Mouse (Mus musculus) C2C12 (cell line): ENCODE data around the gene Dok5. TPM values are rescaled to one million over a fixed set of nuclear protein-coding genes. Genes with fewer than 3 reads are reported as not detected.

Experiments used
- H3K27me3 ChIP-seq: one replicate; pipeline ENCODE4 v1.6.1; 2011; ENCODE audit not compliant: control insufficient read depth, insufficient read depth, insufficient read length
- H3K36me3 ChIP-seq: one replicate; pipeline ENCODE4 v1.6.1; 2011; ENCODE audit not compliant: control insufficient read depth, insufficient read depth
- H3K4me3 ChIP-seq: one replicate; pipeline ENCODE4 v1.5.1; 2011; ENCODE audit warnings: mild to moderate bottlenecking, control low read depth; ENCODE audit not compliant: poor library complexity, insufficient read depth, severe bottlenecking
- H3K79me2 ChIP-seq: one replicate; pipeline ENCODE4 v1.6.1; 2011; ENCODE audit not compliant: control insufficient read depth, insufficient read depth
- H3K79me3 ChIP-seq: one replicate; pipeline ENCODE4 v1.6.1; 2011; ENCODE audit warnings: low read depth, control low read depth
- H3ac ChIP-seq: one replicate; pipeline ENCODE3; 2011; ENCODE audit warnings: low read depth; ENCODE audit not compliant: control insufficient read depth, insufficient read length
- CEBPB ChIP-seq: IDR thresholded peaks from one replicate; pipeline ENCODE4 v1.6.1; 2011; ENCODE audit warnings: low read depth, mild to moderate bottlenecking, control low read depth, moderate library complexity
- CTCF ChIP-seq: IDR thresholded peaks from one replicate; pipeline ENCODE4 v1.5.1; 2011; ENCODE audit not compliant: control insufficient read depth, insufficient read depth, insufficient read length
- FOSL1 ChIP-seq: IDR thresholded peaks from one replicate; pipeline ENCODE4 v1.8.0; 2011; ENCODE audit warnings: mild to moderate bottlenecking, low read length; ENCODE audit not compliant: poor library complexity, insufficient read depth, severe bottlenecking
- MAX ChIP-seq: IDR thresholded peaks from one replicate; pipeline ENCODE4 v1.6.1; 2011; ENCODE audit warnings: mild to moderate bottlenecking, control low read depth
- MYOD1 ChIP-seq: IDR thresholded peaks from one replicate; pipeline ENCODE4 v1.6.1; 2011; ENCODE audit warnings: low read depth; ENCODE audit not compliant: control insufficient read depth, insufficient read length
- MYOG ChIP-seq: IDR thresholded peaks from one replicate; pipeline ENCODE4 v1.6.1; 2011; ENCODE audit not compliant: control insufficient read depth, insufficient read length; ENCODE audit errors: extremely low read depth
- USF1 ChIP-seq: IDR thresholded peaks from one replicate; pipeline ENCODE4 v1.6.1; 2011; ENCODE audit warnings: low read depth, mild to moderate bottlenecking, control low read depth, moderate library complexity
- polyA plus RNA-seq: library from polyadenylated mRNA; unstranded; fragments of >200 nt; fragmentation: generic; extraction: Trizol; gene quantifications from one replicate; pipeline ENCODE4 v1.2.1, GENCODE M21; 2012; ENCODE audit warnings: missing spikeins

Gene Dok5
- polyA plus RNA-seq, 1 experiment = not detected

- H3K79me2 ChIP-seq = no peaks in the 10 kb centered on the region
- no peaks in the 10 kb centered on the region for H3K36me3 ChIP-seq
- TF ChIP-seq CTCF = no peak
- H3K79me3 ChIP-seq = no peaks in the 10 kb centered on the region
- H3K4me3 ChIP-seq = no peak overlapping the region
- no peaks in the 10 kb centered on the region for H3K27me3 ChIP-seq
- H3ac ChIP-seq = no peak overlapping the region
Measured at GRCm38 (mm10) chr2:170870566-170870965, 139.0 kb downstream of the Dok5 start.

DNA sequence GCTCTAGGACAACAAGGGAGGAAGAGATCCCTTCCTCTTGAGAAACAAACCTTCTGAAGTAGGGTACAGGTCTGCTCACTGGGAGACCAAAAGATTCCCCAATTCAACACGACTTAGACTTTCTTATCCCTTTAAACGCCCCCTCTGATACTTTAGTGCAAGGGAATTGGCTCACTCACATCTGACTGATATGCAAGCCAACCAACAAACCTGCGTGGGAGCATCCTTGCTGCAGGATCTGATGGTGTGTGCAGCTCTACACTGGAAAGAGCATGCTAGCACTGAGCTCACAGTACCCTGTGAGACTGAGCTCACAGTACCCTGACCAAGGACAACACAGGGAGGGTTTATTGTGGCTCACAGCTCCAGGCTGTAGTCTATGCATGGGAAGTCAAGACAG, 139.9 kb downstream of the Dok5 start:
- Histone ChIP-seq H3K79me3 (no peaks in the 10 kb centered on the region), H3K36me3 (no peaks in the 10 kb centered on the region), H3ac (no peak overlapping the region), H3K79me2 (no peaks in the 10 kb centered on the region), H3K27me3 (no peaks in the 10 kb centered on the region), H3K4me3 (no peak overlapping the region)
- TF ChIP-seq CTCF (no peak), MAX (no peak), FOSL1 (no peak), CEBPB (no peak)

DNA sequence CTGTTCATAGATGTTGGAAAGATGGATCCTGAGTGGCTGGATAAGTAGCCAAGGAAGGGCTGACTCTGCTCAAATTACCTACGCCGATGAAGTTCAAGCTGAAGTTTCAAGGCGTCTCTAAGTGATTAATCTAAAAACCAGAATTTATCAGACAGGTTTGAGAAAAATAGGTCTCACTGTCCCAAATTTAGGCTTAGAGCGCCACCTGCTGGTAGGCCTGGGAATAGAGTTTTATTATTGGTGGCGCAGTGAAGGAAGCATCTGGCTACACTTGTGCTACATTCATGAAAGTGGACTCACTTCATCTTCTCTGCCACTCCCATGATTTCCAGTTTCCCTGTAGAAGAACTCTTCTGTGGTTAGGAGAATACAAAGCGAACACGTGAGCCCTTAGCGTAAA, 141.8 kb downstream of the Dok5 start:
- no peaks in the 10 kb centered on the region for H3K79me2 ChIP-seq
- H3ac ChIP-seq = no peak overlapping the region
- H3K36me3 ChIP-seq = no peaks in the 10 kb centered on the region
- no peaks in the 10 kb centered on the region for H3K27me3 ChIP-seq
- no peaks in the 10 kb centered on the region for H3K79me3 ChIP-seq
- no peak overlapping the region for H3K4me3 ChIP-seq
- TF ChIP-seq CEBPB (no peak), MYOD1 (no peak), MAX (no peak), FOSL1 (no peak), USF1 (no peak), MYOG (no peak)

GRCm38 (mm10) chr2:170877515-170877914, 145.9 kb downstream of the Dok5 start:
- TF ChIP-seq CTCF (peak; percentile 33), CEBPB (no peak), MYOD1 (no peak)
- no peaks in the 10 kb centered on the region for H3K79me2 ChIP-seq
- H3ac ChIP-seq = no peak overlapping the region
- no peaks in the 10 kb centered on the region for H3K36me3 ChIP-seq
- H3K79me3 ChIP-seq = no peaks in the 10 kb centered on the region
- H3K27me3 ChIP-seq = no peaks in the 10 kb centered on the region
- H3K4me3 ChIP-seq = no peak overlapping the region

DNA sequence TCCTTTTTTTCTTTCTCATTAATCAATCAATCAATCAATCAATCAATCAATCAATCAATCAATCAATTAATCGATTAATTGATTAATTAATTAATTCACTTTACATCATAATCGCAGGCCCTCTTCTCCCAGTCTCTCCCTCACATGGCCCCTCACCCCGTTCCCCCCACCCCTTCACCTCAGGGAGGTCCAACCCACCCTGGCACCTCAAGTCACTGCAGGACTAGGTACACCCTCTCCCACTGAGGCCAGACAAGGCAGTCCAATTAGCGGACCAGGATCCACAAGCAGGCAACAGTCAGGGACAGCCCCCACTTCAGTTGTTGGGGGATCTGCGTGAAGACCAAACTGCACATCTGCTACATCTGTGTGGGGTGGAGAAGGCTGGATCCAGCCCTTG, 146.3 kb downstream of the Dok5 start:
- no peaks in the 10 kb centered on the region for H3K36me3 ChIP-seq
- no peak overlapping the region for H3K4me3 ChIP-seq
- H3K79me3 ChIP-seq = no peaks in the 10 kb centered on the region
- H3ac ChIP-seq = no peak overlapping the region
- no peaks in the 10 kb centered on the region for H3K27me3 ChIP-seq
- TF ChIP-seq FOSL1 = no peak
- no peak for TF ChIP-seq MYOD1
- no peak for TF ChIP-seq USF1
- TF ChIP-seq MAX = no peak
- TF ChIP-seq CTCF = no peak
- TF ChIP-seq MYOG = no peak
- no peak for TF ChIP-seq CEBPB
- no peaks in the 10 kb centered on the region for H3K79me2 ChIP-seq

DNA sequence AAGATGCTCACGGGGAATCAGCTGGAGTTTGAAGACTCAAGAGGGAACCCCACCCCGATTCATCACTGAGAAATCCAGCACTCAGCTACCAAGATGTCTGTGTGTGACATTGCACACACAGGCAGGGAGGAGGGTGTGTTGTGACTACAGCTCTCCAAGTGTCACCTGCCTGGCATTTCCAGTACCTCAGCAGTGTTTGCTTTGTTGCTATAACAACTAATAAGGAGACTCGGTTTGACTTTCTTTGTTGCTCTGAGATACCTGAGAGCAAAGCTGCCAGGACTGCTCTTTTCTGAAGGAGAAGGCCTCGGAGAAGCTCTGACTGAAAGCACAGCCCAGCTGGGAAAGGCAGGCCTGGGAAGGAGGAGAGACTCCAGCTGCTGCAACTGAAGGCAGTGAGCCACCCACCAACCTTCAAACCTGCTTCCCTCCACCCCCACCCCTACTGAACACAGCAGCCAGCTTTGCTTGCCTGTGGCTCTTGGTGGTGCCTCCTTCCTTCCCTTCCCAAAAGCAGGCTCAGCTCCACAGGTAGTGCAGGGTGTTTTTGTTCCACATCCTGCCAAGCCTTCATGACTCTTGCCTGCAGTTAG, 152.7 kb downstream of the Dok5 start:
- Histone ChIP-seq H3K79me3 (no peaks in the 10 kb centered on the region), H3K4me3 (no peak overlapping the region), H3K27me3 (no peaks in the 10 kb centered on the region), H3K36me3 (no peaks in the 10 kb centered on the region), H3K79me2 (no peaks in the 10 kb centered on the region), H3ac (no peak overlapping the region)
- TF ChIP-seq USF1 (no peak), MYOG (no peak), FOSL1 (no peak), MAX (no peak), MYOD1 (no peak), CTCF (no peak), CEBPB (no peak)
